Mouse (Mus musculus): ENCODE results near the gene Ier3. TPM values are rescaled to one million over a fixed set of nuclear protein-coding genes. Genes with fewer than 3 reads are reported as not detected.

Ier3 gene
- total RNA-seq, 1 experiment, result 32.3 TPM

DNA sequence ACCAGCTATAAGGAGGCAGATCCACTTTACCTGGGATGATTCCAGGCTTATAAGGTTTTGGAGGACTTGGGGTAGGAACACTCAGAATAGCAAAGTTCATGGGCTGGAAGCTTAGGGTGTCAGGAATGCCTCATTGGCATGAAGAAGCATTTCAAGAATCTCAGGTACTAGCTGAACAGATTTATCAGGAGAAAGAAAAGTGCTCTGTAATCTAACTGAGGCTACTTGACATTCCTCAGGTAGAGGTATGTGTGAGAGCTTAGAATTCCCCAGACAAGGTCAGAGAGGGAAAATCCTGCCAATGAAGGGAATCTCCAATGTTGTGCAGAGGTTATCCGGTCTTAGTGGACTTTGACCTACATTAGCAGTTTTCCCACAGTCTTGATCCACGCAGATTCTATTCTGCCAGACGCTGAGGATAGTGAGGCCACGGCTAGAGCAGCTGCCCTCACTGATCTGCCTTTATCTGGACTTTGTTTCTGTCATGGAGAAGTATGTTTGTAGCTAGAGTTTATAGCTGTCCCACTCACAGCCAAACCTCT is 17.6 kb upstream of the Ier3 start:
- Histone ChIP-seq H3K27ac (ENCODE audit: insufficient read depth, low read depth, low read length, poor library complexity, severe bottlenecking) (no peak overlapping the region), H3K4me1 (ENCODE audit: control insufficient read depth in 2 of 2, insufficient read depth in 2 of 2, low read length in 2 of 2, poor library complexity in 1 of 2) (peaks cover 4 to 12% of the 10 kb centered on the region in 2 experiments; a peak in 3 of 4 replicates), H3K4me3 (ENCODE audit: insufficient read depth in 1 of 2, low read depth in 1 of 2, low read length in 2 of 2, poor library complexity in 1 of 2, severe bottlenecking in 1 of 2) (no peak overlapping the region), H3K9me3 (ENCODE audit: control insufficient read depth, insufficient read depth, low read depth, low read length) (no peaks in the 10 kb centered on the region), H3K9ac (ENCODE audit: insufficient read depth, low read depth, low read length, poor library complexity, severe bottlenecking) (no peak overlapping the region), H3K36me3 (ENCODE audit: control insufficient read depth, insufficient read depth, low read length, poor library complexity, severe bottlenecking) (no peaks in the 10 kb centered on the region)
- no peak for DNase-seq (ENCODE audit: low read depth, low spot score)
- no peak for TF ChIP-seq ZNF384 (IDR thresholded peaks at IDR 0.05; ENCODE audit: low read depth, low read length)
- TF ChIP-seq ZC3H11A (IDR thresholded peaks at IDR 0.05; ENCODE audit: borderline replicate concordance, low read depth, low read length), result no peak
- TF ChIP-seq CHD2 (IDR thresholded peaks at IDR 0.05; ENCODE audit: low read depth, low read length), result no peak
- TF ChIP-seq HCFC1 (IDR thresholded peaks at IDR 0.05; ENCODE audit: borderline replicate concordance, insufficient read depth, low read length), result no peak
- TF ChIP-seq MAFK (IDR thresholded peaks at IDR 0.05; ENCODE audit: insufficient read depth, low read depth, low read length), result no peak
- in situ Hi-C loops (cut with MboI; ENCODE audit: low sequenced_read_pairs in 2 of 2, unreplicated experiment in 2 of 2), result no loop called here

DNA sequence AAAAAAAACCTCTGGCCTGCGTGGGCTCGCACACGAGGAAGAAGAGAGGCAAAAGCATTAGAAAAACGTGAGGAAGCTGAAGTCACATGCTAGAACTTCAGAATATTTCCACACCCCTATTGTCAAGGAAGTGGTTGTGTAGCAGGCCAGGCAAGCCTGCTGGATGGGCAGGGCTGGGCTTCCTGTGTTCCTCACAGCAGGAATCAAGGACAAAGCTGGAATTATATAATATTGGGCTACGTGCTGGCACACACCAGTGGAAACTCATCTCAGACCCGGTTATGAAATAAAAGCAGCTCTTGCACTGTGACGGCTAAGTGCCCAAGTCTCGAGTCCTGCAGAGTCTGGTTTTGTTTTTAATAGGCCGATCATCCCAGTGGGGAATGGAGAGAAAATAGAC is 13.4 kb upstream of the Ier3 start:
- DNase-seq (ENCODE audit: low read depth, low spot score), result no peak
- in situ Hi-C loops (cut with MboI; ENCODE audit: low sequenced_read_pairs in 2 of 2, unreplicated experiment in 2 of 2), result no loop called here
- Histone ChIP-seq H3K27ac (ENCODE audit: insufficient read depth, low read depth, low read length, poor library complexity, severe bottlenecking) (no peak overlapping the region), H3K9ac (ENCODE audit: insufficient read depth, low read depth, low read length, poor library complexity, severe bottlenecking) (no peak overlapping the region), H3K4me1 (ENCODE audit: control insufficient read depth in 2 of 2, insufficient read depth in 2 of 2, low read length in 2 of 2, poor library complexity in 1 of 2) (peaks cover 2 to 9% of the 10 kb centered on the region in 2 experiments; a peak in 3 of 4 replicates), H3K9me3 (ENCODE audit: control insufficient read depth, insufficient read depth, low read depth, low read length) (no peaks in the 10 kb centered on the region), H3K4me3 (ENCODE audit: insufficient read depth in 1 of 2, low read depth in 1 of 2, low read length in 2 of 2, poor library complexity in 1 of 2, severe bottlenecking in 1 of 2) (no peak overlapping the region), H3K36me3 (ENCODE audit: control insufficient read depth, insufficient read depth, low read length, poor library complexity, severe bottlenecking) (no peaks in the 10 kb centered on the region)
- TF ChIP-seq MAFK (IDR thresholded peaks at IDR 0.05; ENCODE audit: insufficient read depth, low read depth, low read length) (no peak), HCFC1 (IDR thresholded peaks at IDR 0.05; ENCODE audit: borderline replicate concordance, insufficient read depth, low read length) (no peak), ZNF384 (IDR thresholded peaks at IDR 0.05; ENCODE audit: low read depth, low read length) (no peak), CHD2 (IDR thresholded peaks at IDR 0.05; ENCODE audit: low read depth, low read length) (no peak)

DNA sequence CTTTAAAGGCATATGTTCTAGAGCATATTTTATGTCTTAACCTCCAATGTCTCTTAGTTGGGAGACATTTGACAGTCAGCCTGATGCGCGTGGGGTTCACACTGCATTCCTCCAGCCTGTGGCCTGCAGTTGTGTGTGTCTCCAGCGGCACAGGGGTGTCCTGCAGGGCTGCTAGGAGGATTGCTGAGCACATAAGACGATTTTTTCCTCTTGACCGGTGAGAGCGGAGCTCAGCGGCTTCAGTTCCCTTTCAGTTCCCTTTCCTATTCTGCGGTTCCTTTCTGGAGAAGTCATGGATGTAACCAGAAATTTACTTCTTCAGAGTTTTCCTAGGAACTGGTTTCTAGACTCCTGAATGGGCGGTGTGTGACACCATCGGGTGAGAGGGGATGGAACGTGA is 12.1 kb upstream of the Ier3 start:
- Histone ChIP-seq H3K4me3 (ENCODE audit: insufficient read depth in 1 of 2, low read depth in 1 of 2, low read length in 2 of 2, poor library complexity in 1 of 2, severe bottlenecking in 1 of 2) (no peak overlapping the region), H3K4me1 (ENCODE audit: control insufficient read depth in 2 of 2, insufficient read depth in 2 of 2, low read length in 2 of 2, poor library complexity in 1 of 2) (peaks cover 2 to 12% of the 10 kb centered on the region in 2 experiments), H3K9me3 (ENCODE audit: control insufficient read depth, insufficient read depth, low read depth, low read length) (no peaks in the 10 kb centered on the region), H3K36me3 (ENCODE audit: control insufficient read depth, insufficient read depth, low read length, poor library complexity, severe bottlenecking) (no peaks in the 10 kb centered on the region), H3K9ac (ENCODE audit: insufficient read depth, low read depth, low read length, poor library complexity, severe bottlenecking) (no peak overlapping the region), H3K27ac (ENCODE audit: insufficient read depth, low read depth, low read length, poor library complexity, severe bottlenecking) (no peak overlapping the region)
- in situ Hi-C loops (cut with MboI; ENCODE audit: low sequenced_read_pairs in 2 of 2, unreplicated experiment in 2 of 2), result no loop called here
- DNase-seq (ENCODE audit: low read depth, low spot score), result no peak
- TF ChIP-seq HCFC1 (IDR thresholded peaks at IDR 0.05; ENCODE audit: borderline replicate concordance, insufficient read depth, low read length), result no peak
- TF ChIP-seq MAFK (IDR thresholded peaks at IDR 0.05; ENCODE audit: insufficient read depth, low read depth, low read length), result no peak
- TF ChIP-seq CHD2 (IDR thresholded peaks at IDR 0.05; ENCODE audit: low read depth, low read length), result no peak
- TF ChIP-seq ZNF384 (IDR thresholded peaks at IDR 0.05; ENCODE audit: low read depth, low read length), result no peak
- TF ChIP-seq ZC3H11A (IDR thresholded peaks at IDR 0.05; ENCODE audit: borderline replicate concordance, low read depth, low read length), result no peak

DNA sequence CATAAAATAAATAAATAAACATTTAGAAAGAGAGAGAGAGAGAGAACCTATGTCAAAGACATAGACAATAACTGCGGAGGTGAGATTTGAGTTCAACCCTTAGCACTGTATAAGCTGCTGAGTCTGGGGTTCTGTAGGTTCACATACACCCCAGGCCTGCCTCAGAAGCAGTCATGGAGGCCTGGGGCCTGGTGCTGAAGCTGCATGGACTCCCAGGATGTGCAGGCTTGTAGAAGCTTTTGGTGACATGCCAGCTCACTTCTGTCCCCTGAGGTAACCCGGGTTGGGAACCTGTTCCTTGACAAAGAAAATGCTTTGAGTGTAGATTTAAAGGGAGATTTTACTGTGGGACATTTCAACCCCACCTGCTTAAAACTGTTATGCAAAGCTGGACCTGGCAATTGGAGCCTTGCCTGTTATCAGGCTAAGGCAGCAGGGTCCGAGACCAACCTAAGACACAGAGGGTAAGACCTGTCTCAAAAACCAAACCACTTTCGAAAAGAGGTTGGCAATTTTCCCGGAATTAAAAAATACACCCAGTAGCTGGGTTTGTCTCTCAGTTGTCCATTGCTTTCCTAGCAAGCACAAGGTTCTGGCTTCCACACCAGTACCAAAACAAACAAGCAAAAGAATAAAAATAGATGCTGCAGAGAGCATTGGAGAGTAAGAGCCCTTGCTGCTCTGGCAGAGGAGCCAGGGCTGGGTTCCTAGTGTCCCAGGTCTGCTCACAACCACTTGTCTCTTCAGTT is 10.4 kb upstream of the Ier3 start:
- no peak overlapping the region for H3K27ac ChIP-seq (ENCODE audit: insufficient read depth, low read depth, low read length, poor library complexity, severe bottlenecking)
- TF ChIP-seq HCFC1 (IDR thresholded peaks at IDR 0.05; ENCODE audit: borderline replicate concordance, insufficient read depth, low read length), result no peak
- no peak for TF ChIP-seq CHD2 (IDR thresholded peaks at IDR 0.05; ENCODE audit: low read depth, low read length)
- no peak for TF ChIP-seq ZC3H11A (IDR thresholded peaks at IDR 0.05; ENCODE audit: borderline replicate concordance, low read depth, low read length)
- no peak for TF ChIP-seq ZNF384 (IDR thresholded peaks at IDR 0.05; ENCODE audit: low read depth, low read length)
- no peak for TF ChIP-seq MAFK (IDR thresholded peaks at IDR 0.05; ENCODE audit: insufficient read depth, low read depth, low read length)
- H3K4me1 ChIP-seq (ENCODE audit: control insufficient read depth in 2 of 2, insufficient read depth in 2 of 2, low read length in 2 of 2, poor library complexity in 1 of 2), result peaks cover 2 to 12% of the 10 kb centered on the region in 2 experiments
- no peak overlapping the region for H3K4me3 ChIP-seq (ENCODE audit: insufficient read depth in 1 of 2, low read depth in 1 of 2, low read length in 2 of 2, poor library complexity in 1 of 2, severe bottlenecking in 1 of 2)
- no peaks in the 10 kb centered on the region for H3K36me3 ChIP-seq (ENCODE audit: control insufficient read depth, insufficient read depth, low read length, poor library complexity, severe bottlenecking)
- DNase-seq (ENCODE audit: low read depth, low spot score), result no peak
- in situ Hi-C loops (cut with MboI; ENCODE audit: low sequenced_read_pairs in 2 of 2, unreplicated experiment in 2 of 2), result no loop called here
- H3K9me3 ChIP-seq (ENCODE audit: control insufficient read depth, insufficient read depth, low read depth, low read length), result no peaks in the 10 kb centered on the region
- H3K9ac ChIP-seq (ENCODE audit: insufficient read depth, low read depth, low read length, poor library complexity, severe bottlenecking), result no peak overlapping the region
